Mouse (Mus musculus) inflammation-experienced regulatory T-cells, adult 6 months (primary cell): Measurements from ENCODE around the gene Gm12248. TPM values are rescaled to one million over a fixed set of nuclear protein-coding genes. Genes with fewer than 3 reads are reported as not detected.
A peak's percentile ranks its signal among the peaks of the same experiment; 100 is the strongest.

ENCODE experiments used
- ATAC-seq: one replicate; pipeline ENCODE4 v1.8.0; 2017
- polyA plus RNA-seq, 3 experiments: library from polyadenylated mRNA; unstranded; fragments of 100-300 nt; shearing (Covaris generic); gene quantifications; one replicate each; pipeline ENCODE4 v1.2.1; 2017

Gene Gm12248
- polyA plus RNA-seq, result under 1 TPM in 1 of 3 experiments, not detected in 2; 0.62 TPM

DNA sequence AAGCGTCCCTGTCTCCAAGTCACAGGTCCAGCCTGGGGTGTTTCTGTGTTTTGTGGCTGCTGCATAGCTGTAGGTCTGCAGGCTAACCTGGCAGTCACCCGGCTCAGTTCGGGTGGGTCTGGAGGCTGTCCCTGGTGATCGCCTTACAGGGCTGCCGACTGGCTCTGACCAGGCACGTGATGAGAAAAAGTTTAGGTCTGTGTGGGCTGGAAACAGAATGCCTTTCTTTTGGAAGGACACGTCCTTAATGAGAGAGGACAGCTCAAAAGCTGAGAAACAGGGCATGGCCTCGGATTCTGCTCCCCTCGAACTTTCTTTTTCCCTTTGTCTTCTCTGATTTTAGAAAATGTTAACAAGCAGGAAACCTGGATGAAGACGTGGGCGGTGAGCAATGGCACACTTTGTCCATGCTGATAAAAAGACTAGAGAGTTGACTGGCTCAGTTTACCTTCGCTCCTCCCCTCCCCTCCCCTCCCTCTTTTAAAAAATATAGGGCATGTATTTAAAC, at the start of gene Gm12248:
Gm12248 (minus strand) TSS at position 114 of the 508 bp plus-strand sequence.
- no peak for ATAC-seq

DNA sequence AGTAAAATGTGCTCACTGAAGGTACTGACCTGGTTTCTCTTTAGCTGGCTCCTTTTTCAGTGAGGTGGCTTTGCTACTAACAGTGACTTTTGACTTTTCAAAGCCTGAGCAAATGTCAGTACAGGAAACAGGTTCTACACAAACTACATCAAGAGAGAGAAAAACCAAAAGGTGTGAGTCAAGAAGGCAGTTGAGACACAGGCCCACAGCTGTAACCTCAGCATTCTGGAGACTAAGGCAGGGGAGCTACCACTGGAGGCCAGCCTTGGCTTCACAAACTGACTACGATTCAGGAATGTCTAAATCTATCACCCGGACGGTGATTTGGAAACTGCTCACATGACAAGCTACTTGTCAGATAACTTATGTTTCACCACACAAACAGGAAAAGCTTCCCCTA, 46.5 kb upstream of the Gm12248 start:
- peak; percentile 28 for ATAC-seq

DNA sequence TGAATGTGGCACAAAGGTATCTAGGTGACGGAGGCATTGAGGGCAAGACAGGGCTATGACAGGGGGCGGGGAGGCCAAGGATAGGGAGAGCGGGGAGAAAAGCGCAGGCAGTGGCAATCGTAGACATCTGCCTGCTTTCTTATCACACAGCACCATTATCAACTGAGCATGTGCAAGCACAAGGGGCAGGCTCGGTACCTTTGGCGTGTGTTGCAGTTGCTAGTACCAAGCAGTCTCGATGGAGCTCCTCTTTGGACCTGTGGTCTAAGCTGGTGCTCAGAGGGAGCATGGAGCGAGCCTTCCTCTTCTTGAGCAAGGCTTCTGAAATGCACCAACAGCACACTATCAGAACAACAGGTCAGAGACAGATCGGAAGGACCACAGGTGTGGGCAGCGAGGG, 45.9 kb upstream of the Gm12248 start:
- no peak for ATAC-seq

DNA sequence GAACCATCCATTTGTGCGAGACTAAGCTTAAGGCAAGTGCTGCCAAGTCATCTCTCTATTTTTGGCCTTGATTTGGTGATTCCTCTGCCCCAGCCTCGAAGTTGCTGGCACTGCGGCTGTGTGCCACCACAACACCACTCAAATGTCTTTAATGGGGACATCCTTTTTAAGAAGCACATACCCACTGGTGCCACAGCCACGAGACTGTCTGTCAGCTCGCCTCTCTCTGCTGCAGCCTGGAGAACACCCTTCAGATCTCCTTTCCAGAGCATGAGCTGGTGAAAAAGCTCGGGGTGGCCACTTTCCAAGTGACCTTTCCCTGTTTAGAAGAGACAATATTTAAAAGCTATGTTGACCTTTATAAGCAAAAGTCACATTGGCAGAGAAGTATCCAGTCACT, 43.7 kb upstream of the Gm12248 start:
- ATAC-seq, result no peak

DNA sequence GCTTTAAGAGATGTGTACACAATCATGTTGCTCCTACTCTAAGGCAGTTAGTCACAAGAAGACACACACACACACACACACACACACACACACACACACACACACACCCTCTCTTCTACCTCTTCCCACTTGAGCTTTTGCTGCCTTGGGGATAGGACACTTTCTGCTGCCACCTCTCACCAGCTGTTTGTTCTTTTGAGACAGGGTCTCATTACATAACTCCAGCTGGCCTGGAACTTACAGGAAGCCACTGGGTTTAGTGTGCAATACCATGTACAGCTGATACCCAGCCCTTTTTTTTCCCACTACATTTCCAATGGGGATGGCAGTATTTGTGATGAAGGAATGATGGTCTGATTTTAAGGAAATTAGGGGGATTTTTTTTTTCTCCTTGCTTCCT, 42.4 kb upstream of the Gm12248 start:
- ATAC-seq, result no peak

DNA sequence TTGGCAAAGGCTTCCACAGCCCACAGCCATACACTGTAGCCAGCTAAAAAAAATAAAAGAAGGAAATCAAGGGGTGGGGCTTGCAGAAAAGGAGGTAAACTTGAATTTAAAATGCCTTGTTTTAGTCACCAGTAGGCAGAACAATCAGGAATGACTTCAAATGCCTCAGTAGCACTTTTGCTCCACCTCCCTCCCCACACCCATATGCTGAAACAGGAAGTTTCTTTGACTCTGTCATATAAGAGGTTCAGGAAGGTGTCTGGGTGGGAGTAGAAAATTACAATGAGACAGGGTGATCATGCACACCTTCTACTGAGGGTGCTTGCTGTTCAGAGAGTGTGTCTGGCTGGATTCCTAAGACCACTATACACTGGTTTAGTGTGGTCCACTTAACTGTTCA, 41.9 kb upstream of the Gm12248 start:
- ATAC-seq, result peak; percentile 35

DNA sequence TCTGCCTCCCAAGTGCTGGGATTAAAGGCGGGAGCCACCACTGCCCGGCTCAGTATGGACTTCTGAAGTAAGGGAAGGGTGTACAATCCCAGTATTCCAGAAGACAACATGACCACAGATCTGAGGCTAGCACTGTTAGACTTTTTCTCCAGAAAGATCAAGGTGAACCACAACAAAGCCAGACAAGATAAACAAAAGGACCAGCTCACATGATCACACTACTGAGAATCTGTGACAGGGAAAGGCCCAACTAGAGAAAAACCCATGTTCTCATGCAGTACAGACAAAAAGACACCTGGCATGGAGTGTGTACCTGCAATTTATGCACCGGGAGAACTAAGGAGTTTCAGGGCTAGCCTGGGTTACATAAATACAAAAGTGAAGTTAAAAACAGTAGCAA, 39.1 kb upstream of the Gm12248 start:
- ATAC-seq, result no peak

GRCm38 (mm10) chr11:58129302-58129843, 36.4 kb upstream of the Gm12248 start:
- ATAC-seq, result no peak

DNA sequence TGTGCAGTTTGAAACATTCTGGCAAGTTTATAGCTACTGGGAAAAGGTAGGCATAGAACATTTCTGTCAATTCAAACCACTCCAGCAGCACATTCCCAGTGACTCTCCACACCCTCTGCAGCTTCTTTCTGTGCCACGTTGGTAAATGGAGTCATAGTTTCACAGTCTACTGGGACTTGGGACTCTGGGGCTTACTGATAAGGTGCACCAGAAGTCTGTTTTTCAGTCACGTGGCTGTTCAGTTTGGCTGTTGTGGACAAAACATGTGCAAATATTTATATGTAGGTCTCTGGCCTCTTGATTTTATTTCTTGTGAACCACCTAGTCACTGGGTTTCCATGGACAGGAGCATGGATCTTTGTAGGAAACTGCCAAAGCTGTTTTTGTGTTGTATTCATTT, 34.6 kb upstream of the Gm12248 start:
- ATAC-seq, result no peak

DNA sequence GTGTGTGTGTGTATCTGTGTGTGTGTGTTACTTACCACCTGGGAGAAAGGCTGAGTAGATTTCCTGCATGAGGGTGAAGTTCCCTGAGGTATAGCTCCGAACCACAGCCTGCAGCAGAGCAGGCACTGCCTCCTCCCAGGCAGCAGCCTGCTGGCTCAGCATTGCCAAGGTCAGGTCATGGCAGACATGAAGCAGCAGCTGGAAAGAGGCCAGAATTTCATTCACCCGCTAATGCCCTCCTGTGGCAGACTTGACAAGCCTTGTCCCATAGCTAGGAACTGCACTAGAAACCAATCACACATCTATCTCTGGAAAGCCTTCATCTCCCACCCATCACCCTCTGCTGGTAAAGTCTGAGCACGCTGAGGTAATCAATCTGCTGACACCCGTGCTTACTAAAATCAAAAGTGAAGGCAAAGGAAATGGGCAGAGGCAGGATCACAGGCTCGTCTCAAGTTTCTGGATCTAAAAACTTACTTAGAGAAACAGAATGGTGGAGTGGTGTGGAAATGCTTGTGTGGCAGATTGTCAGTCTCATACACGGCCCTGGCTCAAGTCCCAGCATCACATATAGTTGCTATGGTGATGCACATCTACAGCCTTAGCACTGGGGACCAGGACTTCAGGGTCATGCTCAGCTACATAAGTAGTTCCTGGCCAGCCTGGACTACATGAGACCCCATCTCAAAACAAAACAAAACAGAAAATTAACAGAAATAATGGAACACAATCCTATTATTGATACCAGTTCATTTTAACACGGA, 33.6 kb upstream of the Gm12248 start:
- ATAC-seq, result peak; percentile 92

DNA sequence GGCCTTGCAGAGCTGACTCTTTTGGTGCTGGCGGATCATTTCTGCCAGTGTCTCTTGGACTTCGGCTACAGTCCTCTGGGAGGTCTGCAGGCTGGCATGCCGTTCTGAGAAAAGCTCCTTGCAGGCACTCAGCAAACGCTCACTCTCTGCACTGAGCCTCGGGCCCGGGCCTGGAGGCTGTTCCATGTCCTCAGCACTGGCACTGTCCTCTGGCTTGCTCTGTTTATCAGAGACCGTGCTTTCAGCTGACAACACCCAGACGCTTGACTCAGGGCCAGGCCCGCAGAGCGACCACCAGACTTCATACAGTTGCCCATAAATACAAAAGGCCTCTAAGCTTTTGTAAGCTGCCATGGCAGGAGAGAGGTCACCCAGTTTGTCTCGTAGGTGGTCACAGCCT, 32.1 kb upstream of the Gm12248 start:
- no peak for ATAC-seq

DNA sequence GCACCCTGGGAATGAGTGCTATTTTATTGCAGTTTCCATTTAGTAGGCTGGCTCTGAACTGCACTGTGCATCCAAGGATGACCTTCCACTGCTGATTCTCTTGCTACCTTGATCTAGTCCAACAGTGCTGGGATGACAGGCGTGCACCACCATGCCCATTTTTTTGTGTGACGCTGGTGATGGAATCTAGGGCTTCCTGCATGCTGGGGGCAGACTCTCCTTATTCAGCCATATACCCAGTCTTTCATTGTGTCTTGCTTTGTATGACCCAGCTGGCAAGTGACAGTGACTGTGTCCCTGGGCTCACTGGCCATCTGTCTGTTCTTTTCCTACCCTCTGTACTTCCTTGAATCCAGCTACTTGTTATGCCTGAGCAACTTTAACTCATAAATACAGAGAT, 30.8 kb upstream of the Gm12248 start:
- no peak for ATAC-seq

DNA sequence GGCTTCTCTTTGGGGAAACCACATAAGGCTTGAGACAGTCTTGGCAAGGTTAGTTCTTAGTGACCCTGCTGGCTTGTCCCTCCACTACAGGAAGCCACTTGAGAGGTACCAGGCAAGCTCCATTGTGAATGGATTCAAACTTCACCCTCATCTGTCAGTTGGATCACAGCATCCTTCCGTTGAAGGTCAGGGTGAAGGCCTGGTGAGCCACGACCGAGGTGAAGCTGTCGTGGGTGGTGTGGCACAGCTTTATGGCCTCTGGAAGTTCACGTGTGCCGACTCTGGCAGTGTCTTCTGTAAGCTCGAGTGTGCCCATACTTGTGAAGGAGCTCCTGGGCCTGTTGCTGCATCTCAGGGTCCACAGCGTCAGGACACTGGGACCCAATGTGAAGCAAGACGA, 28.4 kb upstream of the Gm12248 start:
- no peak for ATAC-seq

GRCm38 (mm10) chr11:58120655-58121054, 27.7 kb upstream of the Gm12248 start:
- no peak for ATAC-seq

DNA sequence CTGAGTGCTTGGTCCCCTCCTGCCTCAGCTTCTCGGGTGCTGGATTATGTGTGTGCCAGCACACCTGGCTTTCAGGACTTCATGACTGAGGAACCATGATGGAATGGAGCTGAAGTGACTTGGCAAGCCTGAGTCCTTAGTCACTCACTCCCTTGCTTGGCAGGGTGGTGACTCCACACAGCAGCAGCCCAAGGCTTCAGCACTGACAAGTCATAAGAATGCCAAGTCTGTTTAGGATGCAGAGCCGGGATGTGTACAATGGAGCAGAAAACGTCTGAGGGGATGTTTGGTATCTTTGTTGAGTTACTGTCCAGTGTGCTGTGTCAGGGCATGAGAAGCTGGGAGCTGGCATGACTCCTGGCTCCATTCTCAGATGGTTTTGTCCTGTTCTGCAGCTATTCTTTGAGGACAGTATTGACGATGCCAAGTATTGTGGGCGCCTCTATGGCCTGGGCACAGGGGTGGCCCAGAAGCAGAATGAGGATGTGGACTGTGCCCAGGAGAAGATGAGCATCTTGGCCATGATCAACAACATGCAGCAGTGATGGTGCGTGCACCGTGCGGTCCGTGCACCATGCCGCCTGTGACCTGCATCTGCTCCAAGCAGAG, 24.2 kb upstream of the Gm12248 start:
- ATAC-seq, result no peak

DNA sequence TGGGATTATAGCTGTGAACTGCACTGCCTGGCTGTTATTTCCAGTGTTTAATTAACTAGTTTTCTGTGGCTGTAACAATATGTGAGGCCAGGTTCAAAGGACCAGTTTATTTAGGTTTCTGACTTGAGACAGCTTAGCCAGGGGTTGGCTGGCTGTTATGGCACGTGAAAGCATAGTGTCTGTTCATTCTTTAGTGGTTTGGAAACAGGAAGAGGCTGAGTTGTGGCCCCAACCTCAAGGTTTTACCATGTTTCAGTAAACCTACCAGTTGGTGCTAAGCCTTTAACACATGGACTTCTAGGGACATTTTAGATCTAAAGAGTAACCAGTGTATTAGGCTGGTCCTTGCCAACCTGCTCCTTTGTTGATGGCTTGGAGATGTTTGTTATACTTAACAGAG, 23.6 kb upstream of the Gm12248 start:
- no peak for ATAC-seq

GRCm38 (mm10) chr11:58107664-58108337, 14.9 kb upstream of the Gm12248 start:
- ATAC-seq, result no peak

- ATAC-seq, result no peak
These were observed 14.1 kb upstream of the Gm12248 start for GRCm38 (mm10) chr11:58107009-58107408.

DNA sequence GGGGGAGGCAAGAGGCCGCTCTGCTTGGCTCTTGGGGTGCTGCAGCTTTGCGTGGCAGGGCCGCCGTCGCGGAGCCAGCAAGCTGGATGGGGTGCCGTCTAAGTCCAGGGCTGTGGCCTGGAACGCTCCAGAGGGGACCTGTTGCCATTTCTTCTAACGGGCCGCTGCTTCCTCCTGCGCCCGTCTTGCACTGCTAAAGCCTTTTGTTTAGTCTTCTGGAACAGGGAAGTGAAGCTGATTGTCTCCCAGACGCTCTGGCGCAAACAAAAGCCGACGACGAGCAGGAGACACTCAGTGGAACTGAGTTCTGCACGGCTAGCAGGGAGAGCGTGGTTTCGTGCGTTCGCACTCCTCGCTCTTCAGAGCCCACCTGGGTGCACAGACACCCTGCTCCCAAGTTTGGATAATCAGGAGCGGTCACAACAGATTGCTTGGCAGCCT, 11.4 kb upstream of the Gm12248 start:
- peak; percentile 5 for ATAC-seq

- ATAC-seq, result peak; percentile 92
These were observed 10.9 kb upstream of the Gm12248 start, which contains the start of gene Cnot8 for GRCm38 (mm10) chr11:58103697-58104306. Gene Cnot8 (plus strand): TSS chr11:58104153.

GRCm38 (mm10) chr11:58103344-58103653, 10.4 kb upstream of the Gm12248 start:
- no peak for ATAC-seq

GRCm38 (mm10) chr11:58102581-58103343, 9.8 kb upstream of the Gm12248 start:
- no peak for ATAC-seq
